Mouse (Mus musculus): ENCODE measurements around the gene Zmiz1. TPM values are rescaled to one million over a fixed set of nuclear protein-coding genes. Genes with fewer than 3 reads are reported as not detected.

Zmiz1 gene
- polyA plus RNA-seq, 1 experiment from 2014 or later = 45.8 TPM

DNA sequence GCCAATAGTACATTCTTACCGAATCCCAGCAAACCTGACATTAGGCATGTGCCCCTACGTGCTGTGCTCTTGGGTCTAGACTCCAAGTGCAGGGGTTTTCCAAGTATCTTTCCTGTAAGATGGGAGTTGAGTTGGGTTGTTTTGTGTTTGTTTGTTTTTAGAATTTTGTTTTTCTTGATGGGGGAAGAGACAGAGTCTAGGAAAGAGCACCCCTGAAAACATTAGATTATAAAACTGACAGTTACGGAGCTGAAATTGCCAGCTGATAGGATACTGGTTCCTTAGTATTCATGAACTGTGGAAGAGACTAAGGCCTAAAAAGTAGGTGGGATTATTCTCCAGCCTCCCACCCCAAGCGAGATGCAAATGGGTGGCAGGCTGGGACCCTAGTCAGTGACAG lies 21.5 kb downstream of the Zmiz1 start:
- no peak for DNase-seq (ENCODE audit: low spot score)
- WGBS = 77% methylated on average over 4 of the region's 4 CpGs
- Histone ChIP-seq H3K27ac (peak overlapping the region; percentile 80), H3K4me1 (peaks cover 99% of the 10 kb centered on the region), H3K27me3 (ENCODE audit: insufficient read depth, poor library complexity, severe bottlenecking) (no peaks in the 10 kb centered on the region), H3K9me3 (no peaks in the 10 kb centered on the region), H3K36me3 (peaks cover 7% of the 10 kb centered on the region; the same call in 1 of the 2 replicates), H3K4me3 (no peak overlapping the region)

DNA sequence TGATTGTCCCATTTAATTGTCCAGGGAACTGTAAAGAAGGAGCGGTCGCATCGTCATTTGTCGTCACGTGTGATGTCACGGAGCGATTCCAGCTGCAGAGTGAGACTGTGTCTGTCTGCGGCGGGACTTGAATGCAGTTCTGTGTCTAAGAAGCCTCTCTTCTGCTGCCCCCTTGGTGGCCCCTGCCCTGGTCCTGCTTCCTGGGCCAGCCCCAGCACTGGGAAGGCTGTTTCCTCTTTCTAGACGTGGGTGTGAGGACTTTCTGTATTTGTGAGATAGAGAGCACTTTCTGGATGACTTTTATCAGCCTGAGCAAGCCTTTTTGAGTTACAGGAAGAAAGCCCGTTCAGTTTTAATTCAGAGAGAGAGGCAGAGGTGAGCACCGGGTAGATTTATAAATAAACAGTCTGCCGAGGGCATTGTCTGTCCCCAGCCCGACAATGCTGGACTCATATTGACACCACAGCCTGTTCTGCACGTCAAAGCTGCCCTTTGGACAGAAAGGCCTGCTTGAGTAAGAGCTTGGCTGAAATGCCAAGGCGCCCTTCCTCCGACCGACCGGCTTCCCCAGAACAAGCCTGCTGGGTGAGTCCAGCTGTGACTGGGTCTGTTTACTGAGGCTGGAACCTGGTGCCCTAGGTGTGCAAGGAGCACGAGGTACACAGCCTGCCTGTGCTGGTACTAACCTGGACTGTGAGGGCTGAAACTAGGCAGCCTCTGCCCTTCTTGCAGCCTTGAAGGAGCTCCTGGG lies 22.1 kb downstream of the Zmiz1 start:
- H3K36me3 ChIP-seq = peaks cover 7% of the 10 kb centered on the region; the same call in 1 of the 2 replicates
- H3K27ac ChIP-seq = peak overlapping the region; percentile 80
- peak overlapping the region; percentile 32; the same call in 1 of the 2 replicates for H3K4me3 ChIP-seq
- H3K9me3 ChIP-seq = no peaks in the 10 kb centered on the region
- peaks cover 99% of the 10 kb centered on the region for H3K4me1 ChIP-seq
- H3K27me3 ChIP-seq (ENCODE audit: insufficient read depth, poor library complexity, severe bottlenecking) = no peaks in the 10 kb centered on the region
- no peak for DNase-seq (ENCODE audit: low spot score)
- WGBS = 50% methylated on average over 20 of the region's 20 CpGs

GRCm38 (mm10) chr14:25481667-25482331 lies 22.8 kb downstream of the Zmiz1 start:
- H3K27me3 ChIP-seq (ENCODE audit: insufficient read depth, poor library complexity, severe bottlenecking) = no peaks in the 10 kb centered on the region
- H3K9me3 ChIP-seq = no peaks in the 10 kb centered on the region
- 76% methylated on average over 11 of the region's 11 CpGs for WGBS
- peaks cover 99% of the 10 kb centered on the region for H3K4me1 ChIP-seq
- no peak overlapping the region for H3K4me3 ChIP-seq
- no peak for DNase-seq (ENCODE audit: low spot score)
- peak overlapping the region; percentile 80 for H3K27ac ChIP-seq
- peaks cover 7% of the 10 kb centered on the region; the same call in 1 of the 2 replicates for H3K36me3 ChIP-seq

DNA sequence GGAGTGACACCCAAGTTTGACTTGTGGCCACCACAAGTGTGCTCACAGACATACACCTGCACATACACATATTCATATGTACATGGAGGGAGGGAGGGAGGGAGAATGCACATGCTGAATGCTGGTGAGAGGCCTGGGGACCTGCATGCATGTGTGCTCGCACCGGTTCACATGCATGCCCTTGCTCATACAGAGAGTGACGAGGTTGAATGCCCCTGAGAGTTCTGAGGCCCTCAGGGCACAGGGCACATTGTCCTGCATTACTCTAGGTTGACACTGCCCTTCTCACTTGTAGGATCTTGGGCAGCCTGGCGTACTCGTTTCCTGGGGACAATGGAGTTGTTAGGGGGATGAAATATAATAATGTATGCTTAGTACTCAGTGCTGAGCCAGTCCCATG lies 23.4 kb downstream of the Zmiz1 start:
- Histone ChIP-seq H3K36me3 (peaks cover 7% of the 10 kb centered on the region; the same call in 1 of the 2 replicates), H3K4me1 (peaks cover 99% of the 10 kb centered on the region), H3K4me3 (no peak overlapping the region), H3K9me3 (no peaks in the 10 kb centered on the region), H3K27ac (peak overlapping the region; percentile 80; the same call in 1 of the 2 replicates), H3K27me3 (ENCODE audit: insufficient read depth, poor library complexity, severe bottlenecking) (no peaks in the 10 kb centered on the region)
- 84% methylated on average over 5 of the region's 5 CpGs for WGBS
- DNase-seq (ENCODE audit: low spot score) = no peak

DNA sequence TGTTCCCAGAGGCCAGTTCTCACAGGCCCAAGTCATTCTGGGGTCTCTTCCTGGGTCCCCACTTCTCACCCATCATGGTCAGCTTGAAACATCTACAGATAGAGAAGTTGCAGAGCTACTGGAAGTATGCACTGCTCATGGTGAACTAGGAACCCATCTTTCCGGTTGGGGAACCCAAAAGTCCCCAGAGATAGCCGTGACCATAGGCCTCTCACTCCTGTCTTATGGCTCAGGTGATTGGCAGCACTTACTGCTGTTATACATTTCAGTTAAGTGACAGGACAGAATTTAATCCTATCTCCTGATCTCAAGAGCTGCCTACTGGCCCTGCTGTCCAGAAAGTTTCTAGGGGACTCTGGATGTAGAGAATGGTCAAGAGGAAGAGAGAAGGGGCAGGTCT lies 24.3 kb downstream of the Zmiz1 start:
- DNase-seq (ENCODE audit: low spot score) = no peak
- peak overlapping the region; percentile 72; the same call in 1 of the 2 replicates for H3K27ac ChIP-seq
- H3K9me3 ChIP-seq = no peaks in the 10 kb centered on the region
- H3K4me1 ChIP-seq = peaks cover 99% of the 10 kb centered on the region
- no peaks in the 10 kb centered on the region for H3K27me3 ChIP-seq (ENCODE audit: insufficient read depth, poor library complexity, severe bottlenecking)
- WGBS = 83% methylated on average over 2 of the region's 2 CpGs
- H3K36me3 ChIP-seq = peaks cover 5% of the 10 kb centered on the region; the same call in 1 of the 2 replicates
- H3K4me3 ChIP-seq = no peak overlapping the region

- Histone ChIP-seq H3K9me3 (no peaks in the 10 kb centered on the region), H3K4me3 (no peak overlapping the region), H3K36me3 (peaks cover under 1% of the 10 kb centered on the region; the same call in 1 of the 2 replicates), H3K27me3 (ENCODE audit: insufficient read depth, poor library complexity, severe bottlenecking) (no peaks in the 10 kb centered on the region), H3K4me1 (peaks cover 99% of the 10 kb centered on the region), H3K27ac (peak overlapping the region; percentile 72)
- WGBS = 40% methylated on average over 5 of the region's 5 CpGs
- no peak for DNase-seq (ENCODE audit: low spot score)
These were observed 25.1 kb downstream of the Zmiz1 start for GRCm38 (mm10) chr14:25484049-25484448.

GRCm38 (mm10) chr14:25486220-25486619 lies 27.2 kb downstream of the Zmiz1 start:
- Histone ChIP-seq H3K36me3 (no peaks in the 10 kb centered on the region), H3K4me1 (peaks cover 99% of the 10 kb centered on the region), H3K27ac (peak overlapping the region; percentile 86), H3K9me3 (no peaks in the 10 kb centered on the region), H3K4me3 (no peak overlapping the region), H3K27me3 (ENCODE audit: insufficient read depth, poor library complexity, severe bottlenecking) (no peaks in the 10 kb centered on the region)
- WGBS = 63% methylated on average over 2 of the region's 2 CpGs
- no peak for DNase-seq (ENCODE audit: low spot score)

DNA sequence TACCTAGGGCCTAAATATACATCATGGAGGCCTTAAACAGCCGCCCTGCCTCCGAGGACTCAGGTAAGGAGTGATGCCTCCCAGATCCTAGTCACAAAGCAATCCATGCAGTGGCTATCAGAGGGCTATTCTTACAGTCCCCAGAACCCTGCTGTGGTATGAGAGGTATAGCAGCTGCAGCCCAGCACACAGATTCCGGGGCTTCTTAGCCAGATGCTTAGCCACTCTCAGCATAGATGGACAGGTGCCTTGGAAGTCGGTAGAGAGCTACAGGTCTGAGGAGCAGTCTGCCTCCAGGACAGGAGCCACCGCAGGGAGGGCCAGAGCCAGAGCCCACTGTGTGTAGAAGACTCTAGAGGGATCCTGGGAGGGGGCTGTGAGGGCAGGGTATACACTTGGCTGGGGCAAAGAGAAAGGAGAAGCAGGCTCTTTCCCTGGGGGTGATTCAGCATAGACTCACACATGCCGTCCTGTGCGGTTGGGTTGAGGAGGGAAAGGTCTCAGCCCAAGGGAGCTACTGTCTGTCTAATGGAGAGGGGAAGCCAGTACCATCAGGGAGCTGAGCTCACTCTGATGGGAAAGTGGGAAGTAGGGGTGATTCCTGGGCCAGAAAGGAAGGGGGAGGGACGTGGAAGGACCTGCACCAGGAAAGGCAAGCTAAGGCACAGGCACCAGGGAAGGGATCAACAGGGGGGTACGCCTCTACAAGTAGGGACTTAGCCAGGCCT lies 27.9 kb downstream of the Zmiz1 start:
- H3K27ac ChIP-seq = peak overlapping the region; percentile 86
- H3K4me1 ChIP-seq = peaks cover 99% of the 10 kb centered on the region
- WGBS = 65% methylated on average over 9 of the region's 9 CpGs
- no peak overlapping the region for H3K4me3 ChIP-seq
- no peaks in the 10 kb centered on the region for H3K36me3 ChIP-seq
- DNase-seq (ENCODE audit: low spot score) = no peak
- H3K9me3 ChIP-seq = no peaks in the 10 kb centered on the region
- H3K27me3 ChIP-seq (ENCODE audit: insufficient read depth, poor library complexity, severe bottlenecking) = no peaks in the 10 kb centered on the region

DNA sequence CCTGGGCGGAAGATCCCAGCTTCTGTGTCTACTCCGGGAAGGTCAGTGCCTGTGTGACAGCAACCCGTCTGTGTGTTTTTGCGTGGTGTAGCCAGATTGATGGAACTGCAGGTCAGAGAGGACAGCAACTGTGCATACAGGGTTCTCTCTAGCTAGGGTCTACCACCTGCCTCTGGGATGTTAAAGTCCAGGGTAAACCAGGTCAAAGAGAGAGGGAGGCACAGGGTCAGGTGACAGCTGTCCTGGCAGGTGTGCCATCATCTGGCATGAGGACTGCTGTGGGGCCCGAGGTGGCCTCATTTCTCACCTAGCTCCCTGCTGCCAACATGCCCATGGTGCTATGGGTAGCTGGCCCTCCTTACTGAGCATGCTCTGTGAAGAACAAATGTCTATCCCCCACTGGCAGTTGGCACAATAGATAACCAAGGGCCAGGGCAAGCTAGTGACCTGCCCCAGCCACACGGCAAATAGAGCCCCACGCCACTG lies 28.5 kb downstream of the Zmiz1 start:
- no peak for DNase-seq (ENCODE audit: low spot score)
- no peaks in the 10 kb centered on the region for H3K36me3 ChIP-seq
- peak overlapping the region; percentile 86 for H3K27ac ChIP-seq
- no peak overlapping the region; the same call in 1 of the 2 replicates for H3K4me3 ChIP-seq
- no peaks in the 10 kb centered on the region for H3K27me3 ChIP-seq (ENCODE audit: insufficient read depth, poor library complexity, severe bottlenecking)
- 55% methylated on average over 7 of the region's 7 CpGs for WGBS
- peaks cover 100% of the 10 kb centered on the region for H3K4me1 ChIP-seq
- no peaks in the 10 kb centered on the region for H3K9me3 ChIP-seq

- DNase-seq (ENCODE audit: low spot score) = peak; percentile 85
- Histone ChIP-seq H3K4me3 (no peak overlapping the region), H3K9me3 (no peaks in the 10 kb centered on the region), H3K27me3 (ENCODE audit: insufficient read depth, poor library complexity, severe bottlenecking) (no peaks in the 10 kb centered on the region), H3K27ac (peak overlapping the region; percentile 86), H3K36me3 (no peaks in the 10 kb centered on the region), H3K4me1 (peaks cover 100% of the 10 kb centered on the region)
- WGBS = 42% methylated on average over 6 of the region's 6 CpGs
These were observed 29.2 kb downstream of the Zmiz1 start for GRCm38 (mm10) chr14:25488097-25488613.

- H3K27ac ChIP-seq = peak overlapping the region; percentile 86; the same call in 1 of the 2 replicates
- 81% methylated on average over 6 of the region's 6 CpGs for WGBS
- no peaks in the 10 kb centered on the region for H3K27me3 ChIP-seq (ENCODE audit: insufficient read depth, poor library complexity, severe bottlenecking)
- no peaks in the 10 kb centered on the region for H3K9me3 ChIP-seq
- H3K36me3 ChIP-seq = no peaks in the 10 kb centered on the region
- H3K4me1 ChIP-seq = peaks cover 100% of the 10 kb centered on the region
- no peak overlapping the region for H3K4me3 ChIP-seq
- DNase-seq (ENCODE audit: low spot score) = no peak
These were observed 30.5 kb downstream of the Zmiz1 start for GRCm38 (mm10) chr14:25489336-25490078.

- DNase-seq (ENCODE audit: low spot score) = no peak
- Histone ChIP-seq H3K36me3 (no peaks in the 10 kb centered on the region), H3K4me1 (peaks cover 100% of the 10 kb centered on the region), H3K9me3 (no peaks in the 10 kb centered on the region), H3K27me3 (ENCODE audit: insufficient read depth, poor library complexity, severe bottlenecking) (no peaks in the 10 kb centered on the region), H3K4me3 (no peak overlapping the region), H3K27ac (0 out of 2 replicates have a peak overlapping the region, but pooled peaks have one; percentile 30)
- WGBS = 66% methylated on average over 5 of the region's 5 CpGs
These were observed 33.0 kb downstream of the Zmiz1 start for GRCm38 (mm10) chr14:25491961-25492360.

Data from heart, embryonic 10.5 days (tissue).